Mouse (Mus musculus): Measurements from ENCODE around the gene Itga2b. TPM values are rescaled to one million over a fixed set of nuclear protein-coding genes. Genes with fewer than 3 reads are reported as not detected.

Itga2b gene
- polyA plus RNA-seq, 1 experiment = 16.0 TPM

DNA sequence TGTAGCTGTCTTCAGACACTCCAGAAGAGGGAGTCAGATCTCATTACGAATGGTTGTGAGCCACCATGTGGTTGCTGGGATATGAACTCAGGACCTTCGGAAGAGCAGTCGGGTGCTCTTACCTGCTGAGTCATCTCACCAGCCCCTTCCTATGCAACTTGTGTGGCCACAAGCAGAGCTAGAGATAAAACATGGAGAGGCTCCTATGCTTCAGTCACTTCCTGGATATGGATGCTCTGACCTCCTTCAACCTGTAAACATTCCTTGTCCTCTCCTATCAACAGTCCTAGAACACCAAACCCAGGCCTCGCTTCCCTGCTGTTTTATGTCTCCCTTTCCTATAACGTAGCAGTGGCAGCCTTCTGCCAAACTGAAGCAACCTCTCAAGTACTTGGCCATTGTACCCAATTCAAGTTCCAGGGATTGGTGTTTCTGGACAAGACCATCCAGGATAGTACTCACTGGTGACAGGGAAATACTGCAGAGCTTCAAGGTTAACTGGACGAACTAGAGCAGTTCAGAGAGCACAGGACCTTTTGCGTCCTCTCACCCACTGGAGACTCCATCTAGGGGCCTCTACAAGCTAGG is 24.2 kb upstream of the Itga2b start:
- 88% methylated on average over 7 of the region's 7 CpGs for WGBS
- Histone ChIP-seq H3K4me1 (ENCODE audit: control insufficient read depth, insufficient read depth, low read length) (peaks cover 8% of the 10 kb centered on the region; the same call in 1 of the 2 replicates), H3K4me3 (ENCODE audit: insufficient read depth, low read depth, low read length) (no peak overlapping the region), H3K36me3 (ENCODE audit: control insufficient read depth, insufficient read depth, low read length) (peaks cover 7% of the 10 kb centered on the region; the same call in 1 of the 2 replicates), H3K27ac (ENCODE audit: insufficient read depth, low read depth, low read length) (no peak overlapping the region), H3K27me3 (replicated peaks; ENCODE audit: control insufficient read depth, insufficient read depth, low read length) (no peaks in the 10 kb centered on the region)
- no peak for DNase-seq
- TF ChIP-seq CTCF (conservative IDR thresholded peaks at IDR 0.05; ENCODE audit: insufficient read depth, insufficient read length, low read depth, low read length) (no peak), POLR2A (IDR thresholded peaks at IDR 0.05; ENCODE audit: low read depth, low read length) (no peak)

DNA sequence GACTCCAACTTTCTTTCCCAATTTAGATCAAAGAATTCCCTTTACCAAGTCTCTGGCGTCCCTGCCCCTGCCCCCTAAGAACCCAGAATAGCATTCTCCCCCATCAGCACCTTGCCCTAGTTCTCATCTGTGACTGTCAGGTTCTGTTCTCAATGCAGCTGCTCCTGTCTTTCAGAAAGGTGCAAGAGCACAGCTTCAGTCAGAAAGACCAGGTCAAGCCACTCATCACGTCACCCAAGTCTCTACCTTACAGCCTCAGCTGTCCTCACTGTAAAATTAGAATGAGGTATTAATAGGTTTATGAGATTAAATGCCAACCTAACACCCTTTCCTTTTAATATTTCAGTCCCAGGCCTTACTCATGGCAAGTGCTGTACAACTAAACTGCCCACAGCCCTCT is 23.3 kb upstream of the Itga2b start:
- Histone ChIP-seq H3K27ac (ENCODE audit: insufficient read depth, low read depth, low read length) (no peak overlapping the region), H3K27me3 (replicated peaks; ENCODE audit: control insufficient read depth, insufficient read depth, low read length) (no peaks in the 10 kb centered on the region), H3K4me1 (ENCODE audit: control insufficient read depth, insufficient read depth, low read length) (peaks cover 8% of the 10 kb centered on the region; the same call in 1 of the 2 replicates), H3K36me3 (ENCODE audit: control insufficient read depth, insufficient read depth, low read length) (peaks cover 3% of the 10 kb centered on the region; the same call in 1 of the 2 replicates), H3K4me3 (ENCODE audit: insufficient read depth, low read depth, low read length) (no peak overlapping the region)
- no peak for DNase-seq
- WGBS = 97% methylated on average over 2 of the region's 2 CpGs
- TF ChIP-seq CTCF (conservative IDR thresholded peaks at IDR 0.05; ENCODE audit: insufficient read depth, insufficient read length, low read depth, low read length) = no peak
- no peak for TF ChIP-seq POLR2A (IDR thresholded peaks at IDR 0.05; ENCODE audit: low read depth, low read length)

DNA sequence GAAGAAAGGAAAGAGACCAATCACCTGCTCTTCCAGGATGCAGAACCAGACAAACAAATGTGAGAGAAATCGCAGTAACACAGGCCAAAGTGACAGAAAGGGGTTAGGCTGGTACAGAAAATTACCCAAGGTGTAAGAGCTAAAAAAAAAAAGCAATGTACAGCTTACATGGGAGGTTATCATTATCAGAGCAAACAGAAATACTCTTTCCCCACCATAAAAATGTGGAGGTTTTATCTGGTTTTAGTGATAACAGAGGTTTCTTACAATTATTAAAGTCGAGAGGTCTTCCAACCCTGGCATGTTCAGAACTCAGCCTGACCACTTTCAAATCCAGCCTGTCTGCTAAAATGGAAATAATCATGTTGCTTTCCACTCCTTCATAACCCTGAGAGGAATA is 18.0 kb upstream of the Itga2b start:
- WGBS = 91% methylated on average over 2 of the region's 2 CpGs
- no peak for DNase-seq
- Histone ChIP-seq H3K27me3 (replicated peaks; ENCODE audit: control insufficient read depth, insufficient read depth, low read length) (no peaks in the 10 kb centered on the region), H3K36me3 (ENCODE audit: control insufficient read depth, insufficient read depth, low read length) (no peaks in the 10 kb centered on the region; the same call in none of the 2 replicates), H3K4me3 (ENCODE audit: insufficient read depth, low read depth, low read length) (no peak overlapping the region), H3K4me1 (ENCODE audit: control insufficient read depth, insufficient read depth, low read length) (no peaks in the 10 kb centered on the region), H3K27ac (ENCODE audit: insufficient read depth, low read depth, low read length) (no peak overlapping the region)
- TF ChIP-seq CTCF (conservative IDR thresholded peaks at IDR 0.05; ENCODE audit: insufficient read depth, insufficient read length, low read depth, low read length) (no peak), POLR2A (IDR thresholded peaks at IDR 0.05; ENCODE audit: low read depth, low read length) (no peak)

- no peak overlapping the region for H3K27ac ChIP-seq (ENCODE audit: insufficient read depth, low read depth, low read length)
- no peaks in the 10 kb centered on the region for H3K4me1 ChIP-seq (ENCODE audit: control insufficient read depth, insufficient read depth, low read length)
- H3K27me3 ChIP-seq (replicated peaks; ENCODE audit: control insufficient read depth, insufficient read depth, low read length) = no peaks in the 10 kb centered on the region
- WGBS = 59% methylated on average over 11 of the region's 11 CpGs
- DNase-seq = peak; percentile 66
- peaks cover under 1% of the 10 kb centered on the region for H3K36me3 ChIP-seq (ENCODE audit: control insufficient read depth, insufficient read depth, low read length)
- TF ChIP-seq CTCF (conservative IDR thresholded peaks at IDR 0.05; ENCODE audit: insufficient read depth, insufficient read length, low read depth, low read length) (peak; percentile 69), POLR2A (IDR thresholded peaks at IDR 0.05; ENCODE audit: low read depth, low read length) (no peak)
- H3K4me3 ChIP-seq (ENCODE audit: insufficient read depth, low read depth, low read length) = no peak overlapping the region
Observed at GRCm38 (mm10) chr11:102486733-102487386, 16.9 kb upstream of the Itga2b start.

DNA sequence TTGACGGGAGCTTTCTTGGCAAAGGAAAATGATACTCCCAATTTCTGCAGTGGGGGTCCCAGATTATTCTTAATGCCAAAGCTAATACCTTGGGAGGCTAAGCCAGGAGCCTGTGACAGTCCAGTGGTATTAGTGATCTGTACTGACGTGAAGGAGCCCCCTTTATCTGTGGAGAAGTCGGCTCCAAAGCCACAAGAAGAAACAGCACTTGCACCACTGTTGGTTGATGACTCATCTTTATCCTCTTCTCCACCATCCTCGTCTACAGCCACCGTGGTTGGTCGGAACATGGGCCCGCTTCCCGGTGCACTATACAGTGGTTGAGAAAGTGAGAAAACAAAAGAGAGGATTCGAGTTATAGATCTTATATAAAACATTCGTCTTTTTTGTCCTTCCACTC is 11.9 kb upstream of the Itga2b start:
- Histone ChIP-seq H3K27me3 (replicated peaks; ENCODE audit: control insufficient read depth, insufficient read depth, low read length) (no peaks in the 10 kb centered on the region), H3K4me1 (ENCODE audit: control insufficient read depth, insufficient read depth, low read length) (no peaks in the 10 kb centered on the region), H3K27ac (ENCODE audit: insufficient read depth, low read depth, low read length) (no peak overlapping the region), H3K4me3 (ENCODE audit: insufficient read depth, low read depth, low read length) (no peak overlapping the region), H3K36me3 (ENCODE audit: control insufficient read depth, insufficient read depth, low read length) (peaks cover 12% of the 10 kb centered on the region)
- TF ChIP-seq CTCF (conservative IDR thresholded peaks at IDR 0.05; ENCODE audit: insufficient read depth, insufficient read length, low read depth, low read length) = no peak
- TF ChIP-seq POLR2A (IDR thresholded peaks at IDR 0.05; ENCODE audit: low read depth, low read length) = no peak
- no peak for DNase-seq
- WGBS = 95% methylated on average over 10 of the region's 10 CpGs

DNA sequence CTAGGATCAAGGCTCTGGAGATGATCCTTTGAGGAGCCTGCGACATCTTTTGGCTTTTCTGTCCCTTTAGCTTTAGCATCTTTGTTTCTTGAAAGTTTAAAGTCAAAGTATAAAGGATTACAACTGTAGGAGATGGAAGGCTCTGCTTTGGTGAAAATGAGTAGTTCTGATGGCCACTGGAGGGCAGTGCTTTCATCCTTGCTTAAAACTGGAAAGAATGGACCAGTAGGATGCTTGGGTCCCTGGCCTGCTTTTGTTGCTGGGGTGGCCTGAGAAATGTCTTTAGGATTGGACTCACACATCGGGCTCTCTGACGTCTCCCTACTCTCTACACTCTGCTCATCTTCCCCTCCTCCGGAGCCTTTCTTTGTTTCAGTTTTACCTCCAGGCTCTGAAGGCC is 11.0 kb upstream of the Itga2b start:
- H3K36me3 ChIP-seq (ENCODE audit: control insufficient read depth, insufficient read depth, low read length) = peaks cover 12% of the 10 kb centered on the region
- no peak overlapping the region for H3K27ac ChIP-seq (ENCODE audit: insufficient read depth, low read depth, low read length)
- TF ChIP-seq POLR2A (IDR thresholded peaks at IDR 0.05; ENCODE audit: low read depth, low read length) (no peak), CTCF (conservative IDR thresholded peaks at IDR 0.05; ENCODE audit: insufficient read depth, insufficient read length, low read depth, low read length) (peak; percentile 23; the same call in 1 of the 2 replicates)
- no peaks in the 10 kb centered on the region for H3K4me1 ChIP-seq (ENCODE audit: control insufficient read depth, insufficient read depth, low read length)
- no peak overlapping the region for H3K4me3 ChIP-seq (ENCODE audit: insufficient read depth, low read depth, low read length)
- WGBS = 94% methylated on average over 4 of the region's 4 CpGs
- no peaks in the 10 kb centered on the region for H3K27me3 ChIP-seq (replicated peaks; ENCODE audit: control insufficient read depth, insufficient read depth, low read length)
- DNase-seq = no peak

GRCm38 (mm10) chr11:102480111-102480510 is 10.2 kb upstream of the Itga2b start:
- DNase-seq = no peak
- Histone ChIP-seq H3K4me3 (ENCODE audit: insufficient read depth, low read depth, low read length) (no peak overlapping the region), H3K27ac (ENCODE audit: insufficient read depth, low read depth, low read length) (no peak overlapping the region), H3K4me1 (ENCODE audit: control insufficient read depth, insufficient read depth, low read length) (no peaks in the 10 kb centered on the region), H3K36me3 (ENCODE audit: control insufficient read depth, insufficient read depth, low read length) (peaks cover 12% of the 10 kb centered on the region), H3K27me3 (replicated peaks; ENCODE audit: control insufficient read depth, insufficient read depth, low read length) (no peaks in the 10 kb centered on the region)
- 95% methylated on average over 15 of the region's 15 CpGs for WGBS
- TF ChIP-seq CTCF (conservative IDR thresholded peaks at IDR 0.05; ENCODE audit: insufficient read depth, insufficient read length, low read depth, low read length) = no peak
